28 mouse cellular contexts compared by ENCODE assay signal in the genomic region with DNA sequence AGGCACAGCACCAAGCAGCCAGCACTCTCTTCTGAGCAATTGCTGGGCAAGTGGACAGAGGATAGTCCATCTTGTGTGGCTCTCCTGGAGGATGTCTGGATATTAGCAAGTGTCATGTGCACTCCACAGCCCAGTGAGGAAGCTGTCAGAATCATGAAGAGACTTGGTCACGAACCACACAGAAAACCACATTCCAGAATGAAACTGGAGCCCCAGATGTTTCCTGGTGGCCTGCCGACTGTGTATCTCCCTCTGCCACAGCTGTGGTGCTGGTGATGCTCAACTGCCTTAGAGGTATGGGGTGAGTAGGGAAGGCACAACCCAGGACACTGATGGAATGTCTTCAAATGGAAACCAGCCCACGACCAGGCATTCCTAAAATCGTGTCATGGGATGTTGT. TPM values are rescaled to one million over a fixed set of nuclear protein-coding genes. Genes with fewer than 3 reads are reported as not detected.
DNase-seq lines count a peak whose midpoint lies in the region; ATAC-seq and TF ChIP-seq lines count a peak whose summit lies in the region.
"Had no signal": no experiment of that assay in that cellular context is flagged by ENCODE, and none has a peak within 500 bp of the region (broad histone marks: within the 10 kb centered on the region; RNA-seq: fewer than 3 reads in every experiment).

No protein-coding gene starts in this region.

- intact Hi-C loops in heart, postnatal 10 days (cut with DNase I) = no loop called here

- no peak for TF ChIP-seq CTCF in liver, postnatal 0 days (IDR thresholded peaks at IDR 0.05; ENCODE audit: low read depth)

- H3K36me3 ChIP-seq in liver, postnatal 0 days (replicated peaks; ENCODE audit: insufficient read depth, low read length) = no peaks in the 10 kb centered on the region
- H3K36me3 ChIP-seq in liver, embryonic 12.5 days = no peaks in the 10 kb centered on the region
- H3K36me3 ChIP-seq: embryonic facial prominence, embryonic 12.5 days; embryonic facial prominence, embryonic 15.5 days; G1E; heart, embryonic 12.5 days; heart, embryonic 15.5 days; hindbrain, embryonic 12.5 days; hindbrain, embryonic 15.5 days had no signal

- WGBS in liver, postnatal 0 days (ENCODE audit: insufficient replicate concordance) = 35% methylated on average over 4 of the region's 4 CpGs
- 13% methylated on average over 4 of the region's 4 CpGs for WGBS in liver, embryonic 12.5 days (ENCODE audit: insufficient replicate concordance)

- DNase-seq in liver, postnatal 0 days = no peak
- DNase-seq in 416B (ENCODE audit: low read depth) = peak; percentile 33
- peak; percentile 8 for DNase-seq in c-Kit-positive CD71-negative TER-119-negative erythroid progenitor cells, embryonic 14.5 days (ENCODE audit: low read depth)
- DNase-seq in left cerebral cortex, adult 18-20 months (ENCODE audit: low spot score in 2 of 2) = no peak
- DNase-seq in heart, postnatal 10 days = no peak
- no peak for DNase-seq in layer of hippocampus, adult 9-11 months
- DNase-seq: adrenal gland, adult 2 months; adrenal gland, postnatal 14 days; cerebellum, adult 18-20 months; cerebellum, adult 9-10 months; cerebellum, postnatal 14 days; forebrain, postnatal 0 days; gastrocnemius, adult 2 months; gastrocnemius, postnatal 14 days; heart, adult 18-20 months; heart, postnatal 14 days; heart, postnatal 4 days had no signal

- no peak overlapping the region for H3K4me3 ChIP-seq in liver, postnatal 0 days (ENCODE audit: low read depth, low read length)
- no peak overlapping the region for H3K4me3 ChIP-seq in liver, embryonic 12.5 days
- H3K4me3 ChIP-seq: embryonic facial prominence, embryonic 12.5 days; embryonic facial prominence, embryonic 15.5 days; gastrocnemius, adult 2 months; heart, embryonic 12.5 days; heart, embryonic 15.5 days; hindbrain, embryonic 12.5 days; hindbrain, embryonic 15.5 days had no signal

- peak overlapping the region; percentile 59; the same call in 1 of the 2 replicates for H3K27ac ChIP-seq in liver, postnatal 0 days (ENCODE audit: low read depth)
- H3K27ac ChIP-seq in liver, embryonic 12.5 days = no peak overlapping the region
- H3K27ac ChIP-seq: embryonic facial prominence, embryonic 12.5 days; embryonic facial prominence, embryonic 15.5 days; gastrocnemius, adult 2 months; heart, embryonic 15.5 days; hindbrain, embryonic 12.5 days; hindbrain, embryonic 15.5 days had no signal

- H3K27me3 ChIP-seq in liver, postnatal 0 days (ENCODE audit: insufficient read depth, low read length) = no peaks in the 10 kb centered on the region
- H3K27me3 ChIP-seq in liver, embryonic 12.5 days (replicated peaks) = peaks cover 10% of the 10 kb centered on the region; the same call in 1 of the 2 replicates
- H3K27me3 ChIP-seq: CH12.LX; embryonic facial prominence, embryonic 12.5 days; embryonic facial prominence, embryonic 15.5 days; heart, embryonic 15.5 days; hindbrain, embryonic 12.5 days; hindbrain, embryonic 15.5 days had no signal

- no peak for TF ChIP-seq EP300 in liver, postnatal 0 days (IDR thresholded peaks at IDR 0.05; ENCODE audit: low read depth)

- ATAC-seq in liver, postnatal 0 days = no peak
- no peak for ATAC-seq in liver, embryonic 12.5 days
- peak; percentile 79 to 82 for ATAC-seq in hematopoietic stem cell, adult 5-6 weeks (replicated peaks in 1 of 2; ENCODE audit: insufficient read depth in 1 of 2, low FRiP score in 2 of 2, low TSS enrichment in 1 of 2, low read depth in 1 of 2, poor library complexity in 2 of 2, severe bottlenecking in 2 of 2)
- ATAC-seq: forebrain, embryonic 14.5 days; forebrain, postnatal 0 days had no signal

- H3K4me2 ChIP-seq in liver, postnatal 0 days (ENCODE audit: low read depth, low read length) = no peak overlapping the region
- no peak overlapping the region for H3K4me2 ChIP-seq in liver, embryonic 12.5 days
- H3K4me2 ChIP-seq: embryonic facial prominence, embryonic 12.5 days; embryonic facial prominence, embryonic 15.5 days; heart, embryonic 12.5 days; heart, embryonic 15.5 days; hindbrain, embryonic 12.5 days; hindbrain, embryonic 15.5 days had no signal

- no peak overlapping the region for H3K9ac ChIP-seq in liver, postnatal 0 days (replicated peaks)
- no peak overlapping the region for H3K9ac ChIP-seq in liver, embryonic 12.5 days
- H3K9ac ChIP-seq: embryonic facial prominence, embryonic 12.5 days; embryonic facial prominence, embryonic 15.5 days; forebrain, postnatal 0 days; heart, embryonic 12.5 days; heart, embryonic 15.5 days; hindbrain, embryonic 12.5 days; hindbrain, embryonic 15.5 days had no signal

- H3K4me1 ChIP-seq in liver, postnatal 0 days (ENCODE audit: insufficient read depth) = peaks cover 22% of the 10 kb centered on the region
- no peaks in the 10 kb centered on the region for H3K4me1 ChIP-seq in liver, embryonic 12.5 days
- H3K4me1 ChIP-seq: embryonic facial prominence, embryonic 15.5 days; heart, embryonic 15.5 days; hindbrain, embryonic 15.5 days had no signal

- no peaks in the 10 kb centered on the region for H3K9me3 ChIP-seq in liver, postnatal 0 days (ENCODE audit: low read length)
- H3K9me3 ChIP-seq in liver, embryonic 12.5 days (replicated peaks) = no peaks in the 10 kb centered on the region
- H3K9me3 ChIP-seq: embryonic facial prominence, embryonic 12.5 days; embryonic facial prominence, embryonic 15.5 days; G1E; heart, embryonic 12.5 days; heart, embryonic 15.5 days; hindbrain, embryonic 12.5 days; hindbrain, embryonic 15.5 days had no signal

RNA-seq across cellular contexts. Expression of gene Irs2, which starts 57.0 kb away (rescaled TPM):
- polyA plus RNA-seq in liver, postnatal 0 days (2015; fragmentation: Nextera tagmentation; extraction: Ambion mirVana) = 4.4 and 5.7 TPM in 2 replicates
- polyA plus RNA-seq in liver, embryonic 12.5 days (2016; fragmentation: Nextera tagmentation; extraction: Ambion mirVana) = 9.6 and 10.4 TPM in 2 replicates
- 11.1 and 13.9 TPM in 2 replicates for total RNA-seq in hematopoietic stem cell, adult 5-6 weeks (2017)
- 10 to 100 TPM; 64.4 to 93.4 TPM for total RNA-seq in left cerebral cortex, adult 18-20 months (2021)
- total RNA-seq in heart, postnatal 10 days (2021) = 10 to 100 TPM; 17.7 to 22.0 TPM

Comparison
In these comparisons a context has a peak if more than half of its experiments do, and no peak if none do; other contexts are left out.
1. ATAC-seq: peak in hematopoietic stem cell, adult 5-6 weeks (2 of 2); none in liver, postnatal 0 days (single experiment) and liver, embryonic 12.5 days (single experiment).
2. DNase-seq: peak in 416B (single experiment) and c-Kit-positive CD71-negative TER-119-negative erythroid progenitor cells, embryonic 14.5 days (single experiment); none in liver, postnatal 0 days (single experiment), left cerebral cortex, adult 18-20 months (0 of 2), heart, postnatal 10 days (0 of 2) and layer of hippocampus, adult 9-11 months (single experiment).